Mouse (Mus musculus): ENCODE results near the gene Zbtb11. TPM values are rescaled to one million over a fixed set of nuclear protein-coding genes. Genes with fewer than 3 reads are reported as not detected.

The Zbtb11 gene
- 10 to 100 TPM; 28.1 to 29.4 TPM for total RNA-seq (2023)

DNA sequence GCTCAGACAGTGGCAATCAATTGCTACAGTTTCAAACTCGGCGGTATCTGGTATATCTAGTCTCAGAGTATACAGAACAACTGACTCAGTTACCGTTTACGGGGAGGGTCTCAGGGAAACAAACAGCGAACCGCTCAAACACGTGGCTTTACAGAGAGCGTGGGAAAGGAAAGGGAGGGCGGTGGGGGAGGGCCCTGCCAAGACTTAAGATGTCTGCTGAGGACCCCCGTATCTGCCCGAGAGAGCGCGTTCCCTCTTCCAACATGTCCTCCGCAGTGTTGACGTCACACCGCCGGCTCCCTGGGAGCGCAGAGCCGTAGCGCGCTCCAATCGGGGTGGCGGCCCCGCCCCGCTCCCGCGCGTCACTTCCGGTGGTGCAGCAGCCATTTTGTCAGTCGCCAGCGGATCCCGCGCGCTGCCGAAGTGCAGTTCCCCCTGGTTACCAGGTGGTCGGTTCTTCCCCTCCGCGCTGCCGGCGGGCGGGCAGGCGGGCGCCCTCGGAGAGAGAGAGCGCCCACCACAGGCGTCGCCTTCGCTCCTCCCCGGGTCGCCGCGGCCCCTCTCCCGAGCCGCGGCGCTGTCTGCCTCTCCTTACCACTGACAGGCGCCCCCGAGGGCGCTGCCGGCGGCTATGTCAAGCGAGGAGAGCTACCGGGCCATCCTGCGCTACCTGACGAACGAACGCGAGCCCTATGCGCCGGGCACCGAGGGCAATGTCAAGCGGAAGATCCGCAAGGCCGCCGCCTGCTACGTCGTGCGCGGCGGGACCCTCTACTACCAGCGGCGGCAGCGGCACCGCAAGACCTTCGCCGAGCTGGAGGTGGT is at the start of gene Zbtb11:
Gene Zbtb11 (plus strand): TSS at position 453 of the 825 bp plus-strand sequence.

DNA sequence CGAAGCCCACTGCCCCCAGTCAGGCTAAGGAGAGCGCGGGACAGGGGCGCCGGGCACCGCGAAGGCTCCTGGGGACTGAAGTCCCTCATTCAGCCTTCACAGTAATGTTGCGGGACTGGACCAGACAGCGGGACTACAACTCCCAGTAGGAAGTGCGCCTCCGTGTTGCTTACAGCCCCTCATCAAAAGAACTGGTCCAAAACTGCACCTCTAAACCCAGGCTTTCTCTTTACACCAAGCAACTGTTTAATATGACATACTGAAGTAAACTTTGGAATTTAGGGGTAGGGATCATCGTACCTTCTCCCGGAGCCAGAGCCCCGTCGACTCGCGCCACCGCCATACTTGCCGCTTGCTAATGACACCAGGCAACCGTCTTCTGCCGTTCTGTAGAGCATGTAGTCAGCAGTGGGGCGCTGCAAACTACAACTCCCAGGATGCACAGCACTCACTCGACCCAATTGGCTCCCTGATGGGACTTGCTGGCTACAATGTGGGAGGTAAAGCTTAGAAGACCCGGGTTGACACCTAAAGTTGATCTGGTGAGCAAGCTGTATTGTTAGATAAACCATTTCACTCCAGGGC is 39.1 kb upstream of the Zbtb11 start, which contains the start of gene Cep97:
Gene Cep97 (minus strand): TSS at position 403 of the 585 bp plus-strand sequence.

DNA sequence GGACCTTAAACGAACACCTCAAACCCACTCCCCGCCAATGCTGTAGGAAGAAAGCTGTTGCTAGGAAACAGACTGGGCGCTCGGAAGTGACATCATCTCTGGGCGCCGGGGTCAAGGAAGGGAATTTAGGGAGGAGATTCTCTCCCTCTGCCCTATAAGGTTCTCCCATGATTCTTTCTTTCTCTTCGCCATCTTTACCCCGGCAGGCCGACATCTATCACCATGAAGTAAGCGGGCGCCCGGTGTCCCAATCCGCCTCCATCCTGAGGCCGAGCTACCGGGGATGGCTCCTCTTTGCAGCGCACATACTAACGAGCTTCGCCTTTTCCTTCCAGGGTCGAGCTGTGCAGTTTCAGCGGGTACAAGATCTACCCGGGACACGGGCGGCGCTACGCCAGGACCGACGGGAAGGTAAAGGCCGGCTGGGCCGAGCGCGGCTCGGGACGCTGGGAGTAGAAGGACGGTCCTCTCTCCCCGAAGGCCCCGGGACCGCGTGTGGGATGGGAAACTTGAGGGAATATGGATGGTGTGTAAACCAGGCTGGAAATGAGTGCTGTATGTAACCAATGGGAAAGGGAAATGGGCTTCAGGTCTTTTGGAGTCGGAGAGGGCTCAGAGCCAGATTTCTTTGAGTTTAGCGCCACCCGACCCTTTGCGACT is 7.3 kb upstream of the Zbtb11 start, which contains the start of gene Rpl24:
Gene Rpl24 (plus strand): TSS at position 64 of the 660 bp plus-strand sequence.

DNA sequence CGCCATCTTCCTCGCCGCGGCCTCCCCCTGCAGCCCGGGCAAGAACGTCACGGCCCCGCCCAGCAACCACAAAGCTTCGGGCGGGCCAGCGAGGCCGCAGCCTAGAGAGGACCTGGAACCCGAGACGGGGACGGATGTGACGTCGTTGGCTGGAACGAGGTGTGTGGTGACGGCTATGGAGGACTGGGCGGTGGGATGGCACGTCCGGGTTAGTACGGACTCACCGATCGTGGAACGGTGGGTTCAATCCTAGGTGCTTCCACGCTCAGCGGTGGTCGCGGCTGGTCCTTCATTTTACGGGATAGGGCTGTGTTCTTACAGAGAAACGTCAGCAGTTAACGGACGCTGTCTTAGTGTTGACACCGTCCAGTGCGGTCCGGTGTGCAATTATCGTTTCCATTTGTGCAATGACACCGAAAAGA is 56.0 kb downstream of the Zbtb11 start, which contains the start of gene Pcnp:
Gene Pcnp (minus strand): TSS at position 79 of the 422 bp plus-strand sequence.

DNA sequence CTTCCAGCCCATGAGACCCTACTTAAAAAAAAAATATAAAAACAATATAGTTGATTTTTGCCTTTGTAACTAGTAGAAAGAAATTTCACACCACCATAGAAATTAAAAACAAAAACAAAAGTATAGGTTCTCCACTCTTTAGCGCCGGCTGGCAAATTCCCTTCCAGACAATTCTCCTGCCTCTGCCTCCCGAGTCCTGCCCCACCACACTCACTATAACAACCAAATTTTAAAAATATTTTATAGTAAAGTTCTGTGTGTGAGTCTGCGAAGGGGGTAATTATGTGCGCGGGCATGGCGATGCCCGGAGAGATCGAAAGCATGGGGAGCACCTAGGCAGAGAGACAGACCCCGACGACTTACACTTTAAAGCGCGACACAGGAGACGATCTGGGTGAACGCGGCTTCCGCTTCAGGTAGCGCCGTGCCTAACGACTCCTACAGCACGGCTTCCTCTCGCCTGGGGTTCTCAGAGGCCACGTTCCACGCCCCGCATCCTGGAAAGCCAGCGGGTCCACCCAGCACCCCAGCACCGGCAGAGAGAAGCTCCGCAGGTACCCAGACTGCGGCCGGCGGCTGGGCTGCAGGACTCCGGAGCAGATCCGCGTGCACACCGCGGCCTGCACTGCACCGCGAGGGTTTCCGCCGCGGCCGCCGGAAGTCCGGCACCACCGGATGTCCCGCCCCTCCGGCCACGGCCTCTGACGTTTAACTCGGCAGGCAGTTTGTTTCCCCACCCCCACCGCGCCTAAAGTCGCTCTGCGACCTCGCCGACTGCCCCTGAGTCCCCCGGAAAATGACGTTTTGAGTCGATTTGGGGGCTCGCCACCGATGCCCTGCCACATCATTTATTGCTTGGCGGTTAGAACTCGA is 63.7 kb downstream of the Zbtb11 start, which contains the start of gene Trmt10c:
Gene Trmt10c (minus strand): TSS at position 682 of the 873 bp plus-strand sequence.

DNA sequence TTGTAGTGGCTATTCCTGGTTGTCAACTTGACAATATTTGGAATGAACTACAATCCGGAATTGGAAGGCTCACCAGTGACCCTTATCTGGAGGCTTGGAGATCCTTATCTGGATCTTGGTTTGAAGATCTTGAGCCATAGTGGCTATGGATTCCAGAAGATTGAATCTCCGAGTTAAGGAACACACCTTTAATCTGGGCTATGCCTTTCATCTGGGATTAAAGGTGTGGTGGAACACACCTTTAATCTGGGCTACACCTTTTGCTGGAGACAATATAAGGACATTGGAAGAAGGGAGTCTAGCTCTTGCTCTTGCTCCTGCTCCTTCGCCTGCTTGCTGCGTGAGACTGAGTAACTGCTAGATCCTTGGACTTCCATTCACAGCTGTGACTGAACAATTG is 74.4 kb downstream of the Zbtb11 start, which contains the start of gene Senp7:
Gene Senp7 (plus strand): TSS at position 301 of the 400 bp plus-strand sequence.

Other genes with a start within 250 kb of the Zbtb11 start
- gene Nfkbiz, start 135.0 kb upstream of the Zbtb11 start, total RNA-seq (2023): 100 to 1,000 TPM; 280 to 331 TPM
- gene Nxpe3, start 78.6 kb upstream of the Zbtb11 start, total RNA-seq (2023): 1 to 10 TPM; 2.5 to 3.3 TPM
- 1 to 10 TPM; 3.6 to 3.7 TPM for gene Cep97, start 39.0 kb upstream of the Zbtb11 start, total RNA-seq (2023)
- 100 to 1,000 TPM; 359 to 376 TPM for gene Rpl24, start 7.6 kb upstream of the Zbtb11 start, total RNA-seq (2023)
- 10 to 100 TPM; 74.8 to 88.1 TPM for gene Pcnp, start 55.9 kb downstream of the Zbtb11 start, total RNA-seq (2023)
- gene Trmt10c, start 63.9 kb downstream of the Zbtb11 start, total RNA-seq (2023): 1 to 10 TPM; 4.6 to 6.6 TPM
- gene Senp7, start 74.5 kb downstream of the Zbtb11 start, total RNA-seq (2023): 10 to 100 TPM; 48.9 to 56.1 TPM
- under 1 TPM; 0.62 to 0.67 TPM for gene Impg2, start 230.4 kb downstream of the Zbtb11 start, total RNA-seq (2023)

All from neutrophil, adult 59 days (primary cell).